Mouse (Mus musculus) olfactory bulb, adult 2 months (tissue): ENCODE results near the gene Tspan9.

ENCODE experiments used
- CTCF ChIP-seq: fragments of 200-500 bp; IDR thresholded peaks from 2 replicates; pipeline ENCODE4 v1.5.1; 2012; ENCODE audit warnings: low read depth, mild to moderate bottlenecking, low read length, moderate library complexity; ENCODE audit not compliant: insufficient read depth
- POLR2A ChIP-seq: fragments of 200-500 bp; IDR thresholded peaks from 2 replicates; pipeline ENCODE4 v1.6.1; 2012; ENCODE audit warnings: mild to moderate bottlenecking, low read depth, low read length, moderate library complexity; ENCODE audit not compliant: insufficient read depth

GRCm38 (mm10) chr6:127986357-127986756 is 157.0 kb downstream of the Tspan9 start:
- TF ChIP-seq CTCF (no peak), POLR2A (no peak)
